Mouse (Mus musculus): ENCODE data around the gene Ppfibp2.

GRCm38 (mm10) chr7:107596753-107597152 is 1.7 kb downstream of the Ppfibp2 start:
- TF ChIP-seq CTCF (IDR thresholded peaks at IDR 0.05; ENCODE audit: insufficient read depth, low read length) (no peak), POLR2A (IDR thresholded peaks at IDR 0.05; ENCODE audit: borderline replicate concordance, extremely low read depth, low read depth, low read length) (no peak)
